Mouse (Mus musculus) hindbrain, embryonic 10.5 days (tissue): ENCODE measurements around the gene Zfpm1. TPM values are rescaled to one million over a fixed set of nuclear protein-coding genes. Genes with fewer than 3 reads are reported as not detected.

Experiments used
- DNase-seq: peaks from one replicate; pipeline ENCODE4 v3.0.0-alpha.2; 2017; ENCODE audit warnings: low spot score
- H3K27ac ChIP-seq: fragments of 300-500 bp; sonication (generic); 2 replicates; pipeline ENCODE4 v1.5.1; 2016; ENCODE audit warnings: mild to moderate bottlenecking, moderate library complexity
- H3K27me3 ChIP-seq: fragments of 300-500 bp; sonication (generic); 2 replicates; pipeline ENCODE4 v1.6.1; 2016; ENCODE audit warnings: mild to moderate bottlenecking; ENCODE audit not compliant: poor library complexity, insufficient read depth, severe bottlenecking
- H3K36me3 ChIP-seq: fragments of 300-500 bp; sonication (generic); 2 replicates; pipeline ENCODE4 v1.6.1; 2016; ENCODE audit warnings: mild to moderate bottlenecking, moderate library complexity
- H3K4me1 ChIP-seq: fragments of 300-500 bp; sonication (generic); replicated peaks from 2 replicates; pipeline ENCODE4 v1.6.1; 2016; ENCODE audit warnings: mild to moderate bottlenecking
- H3K4me3 ChIP-seq: fragments of 300-500 bp; sonication (generic); 2 replicates; pipeline ENCODE4 v1.5.1; 2016; ENCODE audit warnings: mild to moderate bottlenecking, moderate library complexity
- H3K9me3 ChIP-seq: fragments of 300-500 bp; sonication (generic); 2 replicates; pipeline ENCODE4 v1.6.1; 2016; ENCODE audit warnings: mild to moderate bottlenecking, moderate library complexity
- WGBS: fragments of 180-500 bp; shearing (Covaris S2); methylation state at CpG from one replicate; pipeline ENCODE4 v1.1.7; 2016; 5-methylcytosine and 5-hydroxymethylcytosine counted together
- polyA plus RNA-seq: library from polyadenylated mRNA; unstranded; fragments of >200 nt; fragmentation: Nextera tagmentation; extraction: Ambion mirVana; gene quantifications from 2 replicates; pipeline ENCODE4 v1.2.1, GENCODE M21; 2016

The Zfpm1 gene
- polyA plus RNA-seq, 1 experiment from 2014 or later = 1.6 TPM

- Histone ChIP-seq H3K4me1 (peaks cover 77% of the 10 kb centered on the region), H3K27me3 (peaks cover 55% of the 10 kb centered on the region), H3K9me3 (no peaks in the 10 kb centered on the region), H3K36me3 (no peaks in the 10 kb centered on the region), H3K4me3 (peak overlapping the region; percentile 73; the same call in 1 of the 2 replicates), H3K27ac (peak overlapping the region; percentile 89; the same call in 1 of the 2 replicates)
- WGBS = 76% methylated on average over 4 of the region's 4 CpGs
- DNase-seq = no peak
Measured at GRCm38 (mm10) chr8:122280156-122280555, 1.8 kb upstream of the Zfpm1 start.

GRCm38 (mm10) chr8:122280588-122281316 lies 1.2 kb upstream of the Zfpm1 start:
- WGBS = 10% methylated on average over 20 of the region's 20 CpGs
- no peaks in the 10 kb centered on the region for H3K9me3 ChIP-seq
- peaks cover 77% of the 10 kb centered on the region for H3K4me1 ChIP-seq
- no peaks in the 10 kb centered on the region for H3K36me3 ChIP-seq
- H3K27me3 ChIP-seq = peaks cover 56% of the 10 kb centered on the region
- peak overlapping the region; percentile 73 for H3K4me3 ChIP-seq
- peak overlapping the region; percentile 89 for H3K27ac ChIP-seq
- DNase-seq = no peak

DNA sequence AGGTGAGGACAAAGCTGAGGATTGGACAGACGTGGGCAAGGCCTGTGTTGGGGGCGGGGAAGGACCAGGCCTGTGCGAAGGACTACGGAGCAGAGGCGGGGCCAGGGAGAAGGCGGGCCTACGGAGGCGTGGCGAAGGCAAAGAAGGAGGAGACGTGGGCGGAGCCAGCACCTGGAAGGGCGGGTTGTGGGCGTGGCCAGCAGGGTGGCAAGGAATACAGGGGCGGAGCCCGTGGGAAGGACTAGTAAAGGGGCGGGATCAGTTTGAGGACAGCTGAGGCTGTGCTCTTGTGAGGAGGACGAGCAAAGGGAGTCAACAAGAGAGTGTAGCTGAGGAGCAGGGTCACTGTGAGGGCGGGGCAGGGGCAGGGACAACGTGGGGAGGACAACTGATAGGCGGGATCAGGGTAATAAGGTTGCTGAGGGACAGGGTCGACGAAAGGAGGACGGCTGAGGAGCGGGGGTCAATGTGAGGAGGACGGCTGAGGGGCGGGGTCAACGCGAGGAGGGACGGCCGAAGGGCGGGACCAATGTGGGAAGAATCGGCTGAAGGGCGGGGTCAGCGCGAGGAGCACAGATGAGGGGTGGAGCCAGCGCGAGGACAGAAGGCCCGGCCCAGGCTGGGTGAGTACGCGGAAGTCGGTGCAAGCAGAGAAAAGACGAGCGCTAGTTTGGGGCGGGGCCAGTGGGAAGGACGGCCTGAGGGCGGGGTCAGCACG lies 465 bp upstream of the Zfpm1 start:
- peaks cover 57% of the 10 kb centered on the region for H3K27me3 ChIP-seq
- H3K4me1 ChIP-seq = peaks cover 79% of the 10 kb centered on the region

DNA sequence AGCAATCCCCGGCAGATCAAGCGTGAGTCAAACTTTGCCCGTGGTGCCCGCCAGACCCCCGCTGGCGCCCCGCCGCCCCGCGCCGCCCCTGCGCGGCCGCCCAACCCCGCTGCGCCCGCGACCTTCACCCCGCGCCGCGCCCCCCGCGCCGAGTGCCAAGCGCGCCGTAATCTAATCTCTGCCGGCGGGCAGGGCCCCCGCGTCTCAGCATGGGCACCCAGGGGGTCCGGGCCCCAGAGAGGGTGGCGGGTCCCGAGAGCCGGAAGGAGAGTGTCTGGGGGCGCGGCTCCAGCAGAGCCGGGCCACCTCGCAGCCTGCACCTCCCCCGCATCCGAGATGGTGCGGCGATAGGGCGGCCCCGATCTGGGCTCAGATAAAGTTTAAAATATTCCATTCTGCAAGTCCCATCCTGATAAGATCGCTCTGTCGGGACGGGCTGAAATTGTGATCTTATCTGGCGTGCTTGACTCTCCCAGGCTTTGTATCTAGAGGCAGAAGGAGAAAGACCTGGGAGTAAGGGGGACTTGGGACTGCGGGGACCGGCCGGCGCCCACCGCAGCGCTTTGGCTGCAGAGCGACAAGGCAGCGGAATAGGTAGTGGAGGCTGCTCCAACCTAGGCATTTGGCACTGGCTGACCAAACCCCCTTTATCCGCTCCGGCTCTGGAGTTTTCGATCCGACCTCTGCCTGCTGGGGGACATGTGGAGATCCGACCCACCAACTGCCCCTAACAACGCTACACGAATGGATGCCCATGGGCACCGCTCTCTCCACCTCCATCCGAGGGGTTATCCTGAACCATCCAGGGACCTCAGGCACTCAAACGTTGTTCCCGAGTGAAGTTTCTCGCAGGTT lies 787 bp downstream of the Zfpm1 start:
- Histone ChIP-seq H3K36me3 (no peaks in the 10 kb centered on the region), H3K4me3 (peak overlapping the region; percentile 73), H3K4me1 (peaks cover 82% of the 10 kb centered on the region), H3K9me3 (no peaks in the 10 kb centered on the region), H3K27me3 (peaks cover 67% of the 10 kb centered on the region), H3K27ac (peak overlapping the region; percentile 84)
- peak; percentile 56 for DNase-seq
- WGBS = under 1% methylated on average over 70 of the region's 70 CpGs

More for the DNA sequence above, 465 bp upstream of the Zfpm1 start:
- DNase-seq = peak; percentile 100
- H3K4me3 ChIP-seq = peak overlapping the region; percentile 73
- no peaks in the 10 kb centered on the region for H3K9me3 ChIP-seq
- peak overlapping the region; percentile 89 for H3K27ac ChIP-seq
- under 1% methylated on average over 47 of the region's 47 CpGs for WGBS
- H3K36me3 ChIP-seq = no peaks in the 10 kb centered on the region

DNA sequence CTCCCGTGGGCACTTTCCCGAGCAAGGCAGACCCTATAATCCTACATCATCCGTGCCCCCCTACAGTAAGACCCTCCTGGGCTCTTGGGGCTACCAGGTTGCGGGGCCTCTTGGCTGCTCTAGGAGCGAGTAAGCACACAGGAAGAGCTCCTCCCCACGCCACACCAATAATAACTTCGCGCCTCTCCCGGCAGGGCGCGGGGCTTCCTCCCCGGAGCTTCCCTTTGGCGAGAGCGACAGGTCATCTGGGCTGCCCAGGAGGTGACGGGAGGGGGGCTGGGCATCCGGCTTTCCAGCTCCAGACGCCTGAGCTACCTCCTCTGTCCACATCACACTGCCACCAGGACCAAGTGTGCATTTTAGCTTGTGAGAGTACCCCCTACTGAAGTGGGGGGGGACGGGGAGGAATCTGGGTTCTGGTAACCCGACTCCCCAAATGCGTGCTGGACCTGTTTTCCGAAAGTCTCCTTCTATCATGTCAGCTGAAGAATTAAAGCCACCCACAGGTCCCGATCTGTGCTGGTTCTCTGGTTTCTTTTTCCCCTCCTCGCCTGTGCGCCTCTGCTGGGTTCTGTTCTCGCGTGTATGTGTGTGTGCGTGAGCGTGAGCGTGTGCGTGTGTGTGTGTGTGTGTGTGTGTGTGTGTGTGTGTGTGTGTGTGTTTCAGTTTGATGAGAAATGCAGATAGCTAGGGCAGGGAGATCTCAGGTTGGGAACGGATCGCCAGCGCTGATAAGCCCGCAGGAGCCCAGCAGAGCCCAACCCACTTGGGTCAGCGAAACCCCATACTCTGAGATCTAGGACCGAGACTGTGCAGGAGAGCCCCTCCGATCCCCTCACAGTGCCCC lies 1.6 kb downstream of the Zfpm1 start:
- no peak for DNase-seq
- Histone ChIP-seq H3K36me3 (no peaks in the 10 kb centered on the region), H3K27me3 (peaks cover 73% of the 10 kb centered on the region), H3K27ac (peak overlapping the region; percentile 84), H3K4me1 (peaks cover 83% of the 10 kb centered on the region), H3K4me3 (peak overlapping the region; percentile 73), H3K9me3 (no peaks in the 10 kb centered on the region)
- under 1% methylated on average over 37 of the region's 37 CpGs for WGBS

- WGBS = under 1% methylated on average over 33 of the region's 33 CpGs
- peak overlapping the region; percentile 73 for H3K4me3 ChIP-seq
- peak overlapping the region; percentile 84 for H3K27ac ChIP-seq
- DNase-seq = peak; percentile 79
- peaks cover 72% of the 10 kb centered on the region for H3K27me3 ChIP-seq
- H3K9me3 ChIP-seq = no peaks in the 10 kb centered on the region
- H3K4me1 ChIP-seq = peaks cover 86% of the 10 kb centered on the region
- no peaks in the 10 kb centered on the region for H3K36me3 ChIP-seq
Measured at GRCm38 (mm10) chr8:122284203-122284658, 2.3 kb downstream of the Zfpm1 start.

DNA sequence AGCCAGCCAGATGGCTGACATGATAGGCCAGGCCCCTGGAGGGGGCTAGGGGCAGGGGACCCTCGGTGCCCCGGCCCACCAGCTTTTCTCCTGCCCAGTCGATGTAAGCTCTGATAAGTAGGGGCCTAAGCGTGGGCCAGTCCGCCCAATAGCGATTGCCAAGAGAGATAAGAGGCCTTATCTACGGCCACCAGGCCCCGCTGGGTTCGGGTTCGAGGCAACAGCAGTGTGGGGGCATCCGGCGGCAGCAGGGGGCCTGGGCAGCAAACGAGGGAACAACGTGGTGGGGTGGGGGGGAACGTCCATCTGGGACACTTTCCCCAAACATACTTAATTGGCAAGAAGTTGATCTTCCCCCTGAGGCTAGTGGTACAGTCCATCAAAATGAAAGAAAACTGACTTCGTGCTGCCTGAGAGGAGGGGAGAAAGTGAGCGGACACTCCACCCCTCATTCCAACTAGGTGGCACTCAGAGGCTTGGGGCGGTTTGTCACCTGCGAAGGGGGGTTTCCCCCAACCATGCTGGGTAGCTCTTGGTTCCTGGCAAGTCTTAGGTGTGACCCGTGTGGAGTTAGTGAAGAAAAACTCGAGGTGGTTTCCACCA lies 2.8 kb downstream of the Zfpm1 start:
- WGBS = 2% methylated on average over 21 of the region's 21 CpGs
- peaks cover 92% of the 10 kb centered on the region for H3K4me1 ChIP-seq
- H3K9me3 ChIP-seq = no peaks in the 10 kb centered on the region
- no peaks in the 10 kb centered on the region for H3K36me3 ChIP-seq
- peak; percentile 76 for DNase-seq
- peak overlapping the region; percentile 73 for H3K4me3 ChIP-seq
- H3K27ac ChIP-seq = peak overlapping the region; percentile 84
- peaks cover 69% of the 10 kb centered on the region for H3K27me3 ChIP-seq

DNA sequence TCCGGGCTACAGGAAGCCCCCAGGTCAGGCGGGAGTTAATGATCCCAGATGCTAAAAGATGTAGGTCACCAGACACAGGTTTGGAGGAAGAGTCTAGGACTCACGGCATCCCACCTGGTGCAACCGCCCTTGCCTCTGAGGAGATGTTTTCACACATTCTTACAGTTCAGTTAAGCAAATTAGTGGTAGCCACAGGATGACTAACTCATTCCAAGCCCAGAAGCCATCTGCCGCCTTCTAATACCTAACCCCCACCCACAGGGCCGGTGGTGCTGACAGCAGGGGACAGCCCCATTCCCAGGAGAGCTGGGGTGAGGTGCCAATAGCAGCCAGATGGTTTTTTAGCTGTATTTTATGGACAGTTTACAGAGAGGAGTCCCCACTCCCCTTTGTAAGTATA lies 3.8 kb downstream of the Zfpm1 start:
- H3K27me3 ChIP-seq = peaks cover 69% of the 10 kb centered on the region
- 62% methylated on average over 6 of the region's 6 CpGs for WGBS
- H3K36me3 ChIP-seq = no peaks in the 10 kb centered on the region
- H3K9me3 ChIP-seq = no peaks in the 10 kb centered on the region
- peaks cover 92% of the 10 kb centered on the region for H3K4me1 ChIP-seq
- peak overlapping the region; percentile 84 for H3K27ac ChIP-seq
- H3K4me3 ChIP-seq = peak overlapping the region; percentile 73; the same call in 1 of the 2 replicates
- no peak for DNase-seq

DNA sequence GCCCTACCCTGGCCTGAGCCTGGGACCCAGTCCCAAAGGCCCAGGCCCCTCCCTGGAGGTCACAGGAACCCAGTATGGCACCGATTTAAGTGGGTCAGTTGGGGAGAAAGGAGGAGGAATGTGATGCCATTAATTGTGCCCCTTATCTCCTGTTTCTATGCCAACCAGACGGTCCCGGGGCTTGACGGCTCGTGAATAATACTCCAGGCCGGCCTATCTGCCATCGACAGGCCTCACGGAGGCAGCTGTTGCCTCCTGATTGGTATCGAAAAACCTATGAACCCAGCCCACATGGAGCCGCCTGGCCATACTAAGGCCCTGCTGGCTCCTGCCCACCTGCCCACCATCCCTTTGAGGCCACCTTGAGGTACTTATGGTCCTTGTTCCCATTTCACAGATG lies 5.0 kb downstream of the Zfpm1 start:
- Histone ChIP-seq H3K36me3 (no peaks in the 10 kb centered on the region), H3K27me3 (peaks cover 74% of the 10 kb centered on the region), H3K4me3 (no peak overlapping the region), H3K27ac (0 out of 2 replicates have a peak overlapping the region, but pooled peaks have one; percentile 13), H3K4me1 (peaks cover 96% of the 10 kb centered on the region), H3K9me3 (no peaks in the 10 kb centered on the region)
- DNase-seq = no peak
- 87% methylated on average over 10 of the region's 10 CpGs for WGBS

DNA sequence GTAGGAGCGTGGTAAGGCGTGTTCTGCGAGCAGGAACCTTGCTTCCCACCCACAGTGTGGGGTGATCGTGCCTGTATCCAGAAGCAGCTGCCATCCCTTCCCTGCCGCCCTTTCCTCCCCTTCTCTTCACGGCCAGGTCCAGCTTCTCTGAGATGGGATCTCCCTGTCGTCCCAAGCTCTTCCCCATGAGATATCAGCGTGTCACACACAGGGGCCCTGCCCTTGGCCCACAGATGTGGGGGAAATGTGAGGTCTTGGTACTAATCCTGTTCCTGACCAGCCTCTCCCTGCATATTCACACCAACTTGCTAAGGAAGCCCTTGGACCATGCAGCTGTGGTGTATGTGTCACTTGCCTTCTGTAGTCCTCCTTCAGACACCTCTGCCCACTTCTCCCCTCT lies 5.8 kb downstream of the Zfpm1 start:
- no peaks in the 10 kb centered on the region for H3K9me3 ChIP-seq
- peaks cover 3% of the 10 kb centered on the region; the same call in 1 of the 2 replicates for H3K36me3 ChIP-seq
- peaks cover 100% of the 10 kb centered on the region for H3K4me1 ChIP-seq
- H3K27ac ChIP-seq = peak overlapping the region; percentile 50
- DNase-seq = no peak
- H3K27me3 ChIP-seq = peaks cover 72% of the 10 kb centered on the region
- H3K4me3 ChIP-seq = no peak overlapping the region
- WGBS = 83% methylated on average over 8 of the region's 8 CpGs

DNA sequence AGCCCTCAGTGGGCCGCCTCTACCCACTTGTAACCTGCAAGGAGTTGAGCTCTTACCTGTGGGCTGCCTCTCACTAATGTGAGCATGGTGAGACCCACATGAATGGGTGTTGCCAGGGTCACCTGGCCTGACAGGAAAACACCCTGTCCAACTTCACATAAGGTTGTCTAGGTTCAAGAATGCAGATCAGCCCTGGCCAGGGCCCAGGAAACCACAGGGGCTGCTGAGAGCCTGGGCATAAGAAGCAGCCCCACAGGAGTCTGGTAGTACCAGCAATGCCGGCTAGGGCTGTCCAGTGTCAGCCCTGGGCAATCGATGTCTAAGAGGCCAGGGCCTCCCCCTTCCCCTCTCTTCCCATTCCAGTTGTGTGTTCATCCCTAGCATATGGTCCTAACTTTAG lies 6.4 kb downstream of the Zfpm1 start:
- WGBS = 79% methylated on average over 3 of the region's 3 CpGs
- H3K9me3 ChIP-seq = no peaks in the 10 kb centered on the region
- peaks cover 3% of the 10 kb centered on the region; the same call in 1 of the 2 replicates for H3K36me3 ChIP-seq
- H3K27ac ChIP-seq = 0 out of 2 replicates have a peak overlapping the region, but pooled peaks have one; percentile 50
- DNase-seq = no peak
- peaks cover 66% of the 10 kb centered on the region for H3K27me3 ChIP-seq
- H3K4me1 ChIP-seq = peaks cover 100% of the 10 kb centered on the region
- no peak overlapping the region for H3K4me3 ChIP-seq
